Mouse (Mus musculus): Measurements from ENCODE around the gene Olfr60.

The Olfr60 gene

GRCm38 (mm10) chr7:140361571-140361970 is at the start of gene Olfr60:
Gene Olfr60 (minus strand): TSS chr7:140361671.
- no peak for DNase-seq (ENCODE audit: low read depth, low spot score)

- DNase-seq (ENCODE audit: low read depth, low spot score) = no peak
These were observed 41.3 kb upstream of the Olfr60 start, which contains the start of gene Olfr531 for GRCm38 (mm10) chr7:140402818-140403217. Gene Olfr531 (minus strand): TSS chr7:140402918.

GRCm38 (mm10) chr7:140376911-140377310 is 15.4 kb upstream of the Olfr60 start:
- no peak for DNase-seq (ENCODE audit: low read depth, low spot score)

GRCm38 (mm10) chr7:140376231-140376630 is 14.8 kb upstream of the Olfr60 start, which contains the start of gene Olfr530:
Gene Olfr530 (minus strand): TSS chr7:140376331.
- no peak for DNase-seq (ENCODE audit: low read depth, low spot score)

GRCm38 (mm10) chr7:140374300-140374699 is 12.8 kb upstream of the Olfr60 start:
- DNase-seq (ENCODE audit: low read depth, low spot score) = no peak

GRCm38 (mm10) chr7:140333717-140334116 is 27.8 kb downstream of the Olfr60 start, which contains the start of gene Olfr527:
Gene Olfr527 (plus strand): TSS chr7:140334017.
- no peak for DNase-seq (ENCODE audit: low read depth, low spot score)

- DNase-seq (ENCODE audit: low read depth, low spot score) = no peak
These were observed 31.6 kb downstream of the Olfr60 start for GRCm38 (mm10) chr7:140329766-140330304.

- DNase-seq (ENCODE audit: low read depth, low spot score) = no peak
These were observed 40.3 kb downstream of the Olfr60 start for GRCm38 (mm10) chr7:140321135-140321534.

GRCm38 (mm10) chr7:140320558-140320957 is 40.9 kb downstream of the Olfr60 start, which contains the start of gene Olfr525:
Gene Olfr525 (plus strand): TSS chr7:140320858.
- DNase-seq (ENCODE audit: low read depth, low spot score) = no peak

GRCm38 (mm10) chr7:140319861-140320385 is 41.5 kb downstream of the Olfr60 start:
- DNase-seq (ENCODE audit: low read depth, low spot score) = no peak

GRCm38 (mm10) chr7:140299416-140299815 is 62.1 kb downstream of the Olfr60 start:
- DNase-seq (ENCODE audit: low read depth, low spot score) = no peak

GRCm38 (mm10) chr7:140296876-140297275 is 64.6 kb downstream of the Olfr60 start:
- DNase-seq (ENCODE audit: low read depth, low spot score) = no peak

GRCm38 (mm10) chr7:140295746-140296145 is 65.7 kb downstream of the Olfr60 start:
- no peak for DNase-seq (ENCODE audit: low read depth, low spot score)
